Mouse (Mus musculus) ES-E14 (cell line): ENCODE data around the gene Tmcc2. TPM values are rescaled to one million over a fixed set of nuclear protein-coding genes. Genes with fewer than 3 reads are reported as not detected.

Experiments used
- DNase-seq: peaks from one replicate; pipeline ENCODE4 v3.0.0-alpha.2; 2013; ENCODE audit warnings: low read depth, low spot score
- H3K27ac ChIP-seq: 2 replicates; pipeline ENCODE4 v1.5.1; 2012; ENCODE audit warnings: low read depth, mild to moderate bottlenecking, low read length, moderate library complexity, mixed read lengths; ENCODE audit not compliant: poor library complexity, insufficient read depth, severe bottlenecking
- H3K36me3 ChIP-seq: 2 replicates; pipeline ENCODE4 v1.6.1; 2012; ENCODE audit warnings: mild to moderate bottlenecking, low read length, moderate library complexity, mixed read lengths; ENCODE audit not compliant: control insufficient read depth, poor library complexity, insufficient read depth, severe bottlenecking
- H3K4me1 ChIP-seq, 2 experiments: fragments of 150-350 bp in 1 of 2; sonication (generic) in 1 of 2; 2 replicates each; pipeline ENCODE4 v1.6.1; 2012; ENCODE audit warnings: low read length in 2 of 2, mild to moderate bottlenecking in 1 of 2, mixed read lengths in 1 of 2; ENCODE audit not compliant: control insufficient read depth in 2 of 2, insufficient read depth in 2 of 2, poor library complexity in 1 of 2
- H3K4me3 ChIP-seq, 2 experiments: fragments of 150-350 bp in 1 of 2; sonication (generic) in 1 of 2; 2 replicates each; pipeline ENCODE4 v1.5.1; 2012; ENCODE audit warnings: low read length in 2 of 2, low read depth in 1 of 2, mild to moderate bottlenecking in 1 of 2, mixed read lengths in 1 of 2; ENCODE audit not compliant: insufficient read depth in 1 of 2, poor library complexity in 1 of 2, severe bottlenecking in 1 of 2
- H3K9ac ChIP-seq: 2 replicates; pipeline ENCODE4 v1.6.1; 2012; ENCODE audit warnings: low read depth, mild to moderate bottlenecking, low read length, mixed read lengths; ENCODE audit not compliant: poor library complexity, insufficient read depth, severe bottlenecking
- H3K9me3 ChIP-seq: fragments of 150-350 bp; sonication (generic); 2 replicates; pipeline ENCODE4 v1.6.1; 2012; ENCODE audit warnings: low read depth, mild to moderate bottlenecking, low read length; ENCODE audit not compliant: control insufficient read depth, insufficient read depth
- CHD2 ChIP-seq: IDR thresholded peaks from 2 replicates; pipeline ENCODE4 v1.6.1; 2014; ENCODE audit warnings: mild to moderate bottlenecking, low read depth, low read length, inconsistent platforms
- HCFC1 ChIP-seq: IDR thresholded peaks from 2 replicates; pipeline ENCODE4 v1.6.1; 2012; ENCODE audit warnings: low read length, inconsistent platforms, borderline replicate concordance; ENCODE audit not compliant: insufficient read depth
- MAFK ChIP-seq: IDR thresholded peaks from 2 replicates; pipeline ENCODE4 v1.6.1; 2014; ENCODE audit warnings: mild to moderate bottlenecking, low read depth, low read length, inconsistent platforms; ENCODE audit not compliant: insufficient read depth
- ZC3H11A ChIP-seq: IDR thresholded peaks from 2 replicates; pipeline ENCODE4 v1.6.1; 2012; ENCODE audit warnings: low read depth, mild to moderate bottlenecking, inconsistent platforms, low read length, borderline replicate concordance
- ZNF384 ChIP-seq: IDR thresholded peaks from 2 replicates; pipeline ENCODE4 v1.6.1; 2012; ENCODE audit warnings: low read depth, low read length, inconsistent platforms
- in situ Hi-C, 2 experiments: fragments of 600-800 bp; cut with MboI; formaldehyde crosslinking; loops; one replicate each; pipeline ENCODE4 v1.15.1; 2025; ENCODE audit warnings: low sequenced_read_pairs in 2 of 2, inconsistent platforms in 1 of 2; ENCODE audit not compliant: unreplicated experiment in 2 of 2
- total RNA-seq: library from RNA; depleted of rRNA; stranded (reverse); fragments of 300-350 nt; gene quantifications from 2 replicates; pipeline ENCODE4 v1.2.3, GENCODE M21; 2012

Tmcc2 gene
- total RNA-seq, 1 experiment: 7.9 TPM

GRCm38 (mm10) chr1:132396705-132397104 is 5.6 kb upstream of the Tmcc2 start:
- Histone ChIP-seq H3K9me3 (no peaks in the 10 kb centered on the region), H3K4me3 (no peak overlapping the region)
- in situ Hi-C loops: no loop called here

GRCm38 (mm10) chr1:132392872-132393271 is 1.8 kb upstream of the Tmcc2 start:
- in situ Hi-C loops: no loop called here
- H3K36me3 ChIP-seq: no peaks in the 10 kb centered on the region
- TF ChIP-seq ZNF384 (no peak), CHD2 (no peak), ZC3H11A (no peak), HCFC1 (no peak), MAFK (no peak)
- H3K4me3 ChIP-seq: no peak overlapping the region
- no peaks in the 10 kb centered on the region for H3K9me3 ChIP-seq
- no peak for DNase-seq
- no peak overlapping the region for H3K27ac ChIP-seq
- no peak overlapping the region for H3K9ac ChIP-seq
- H3K4me1 ChIP-seq: no peaks in the 10 kb centered on the region

More at GRCm38 (mm10) chr1:132396705-132397104, 5.6 kb upstream of the Tmcc2 start:
- no peaks in the 10 kb centered on the region for H3K36me3 ChIP-seq
- H3K4me1 ChIP-seq: no peaks in the 10 kb centered on the region
- TF ChIP-seq ZNF384: no peak
- no peak for TF ChIP-seq CHD2
- no peak for TF ChIP-seq ZC3H11A
- no peak for TF ChIP-seq HCFC1
- TF ChIP-seq MAFK: no peak
- no peak for DNase-seq
- no peak overlapping the region for H3K9ac ChIP-seq
- no peak overlapping the region for H3K27ac ChIP-seq

GRCm38 (mm10) chr1:132391580-132392022 is 520 bp upstream of the Tmcc2 start:
- Histone ChIP-seq H3K36me3 (no peaks in the 10 kb centered on the region), H3K27ac (no peak overlapping the region), H3K4me1 (no peaks in the 10 kb centered on the region), H3K9me3 (no peaks in the 10 kb centered on the region), H3K4me3 (peak overlapping the region; percentile 76 to 82), H3K9ac (peak overlapping the region; percentile 77)
- TF ChIP-seq MAFK (no peak), ZNF384 (no peak), CHD2 (no peak), HCFC1 (no peak), ZC3H11A (no peak)
- no peak for DNase-seq
- in situ Hi-C loops: no loop called here

- TF ChIP-seq MAFK (no peak), ZNF384 (peak; percentile 92)
- no peaks in the 10 kb centered on the region for H3K9me3 ChIP-seq
- H3K4me3 ChIP-seq: peak overlapping the region in 1 of 2 experiments; percentile 82; a peak in 1 of 4 replicates
- no peaks in the 10 kb centered on the region for H3K4me1 ChIP-seq
- no peaks in the 10 kb centered on the region for H3K36me3 ChIP-seq
- no peak overlapping the region for H3K9ac ChIP-seq
- in situ Hi-C loops: no loop called here
- peak; percentile 51 for DNase-seq
- no peak overlapping the region for H3K27ac ChIP-seq
Measured at GRCm38 (mm10) chr1:132389886-132390585, 1.0 kb downstream of the Tmcc2 start.
